Mouse (Mus musculus): ENCODE results near the gene Abcc3. TPM values are rescaled to one million over a fixed set of nuclear protein-coding genes. Genes with fewer than 3 reads are reported as not detected.

Gene Abcc3
- polyA plus RNA-seq (2015; fragmentation: Nextera tagmentation; extraction: Ambion mirVana), result 2.5 and 3.3 TPM in 2 replicates

DNA sequence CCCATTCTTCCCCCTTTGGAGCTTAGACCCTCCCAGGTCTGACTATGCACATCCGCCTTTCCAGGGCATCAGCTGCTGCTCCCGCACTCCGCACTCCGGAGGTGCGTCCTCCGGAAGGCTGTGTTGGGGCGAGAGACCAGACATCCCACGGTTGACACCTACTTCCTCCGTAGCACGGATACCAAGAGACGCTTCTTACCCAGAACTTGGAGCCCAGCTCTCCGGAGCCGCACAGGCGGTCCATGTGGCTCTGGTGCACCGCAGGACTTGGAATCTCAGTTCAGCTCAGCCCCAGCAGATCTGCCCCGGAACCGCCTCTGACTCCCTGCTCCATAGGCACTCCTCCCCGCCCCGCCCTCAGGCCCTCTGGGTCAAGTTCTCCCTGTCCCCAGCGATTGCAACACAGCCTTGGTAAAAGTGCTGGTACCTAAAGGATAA is at the start of gene Abcc3:
Gene Abcc3, minus strand, starts transcription at position 326 of the 438 bp plus-strand sequence.
- ATAC-seq, result peak; percentile 80
- Histone ChIP-seq H3K4me2 (ENCODE audit: low read depth, low read length) (peak within 1 kb of the TSS; percentile 75), H3K27me3 (replicated peaks; ENCODE audit: control insufficient read depth, insufficient read depth, low read length) (no peaks in the 10 kb centered on the region), H3K27ac (ENCODE audit: low read length) (no peak within 1 kb of the TSS; the same call in 1 of the 2 replicates), H3K9ac (ENCODE audit: low read depth, low read length) (peak within 1 kb of the TSS; percentile 54), H3K4me1 (ENCODE audit: control insufficient read depth, insufficient read depth, low read length) (peaks cover 19% of the 10 kb centered on the region), H3K36me3 (ENCODE audit: control insufficient read depth, insufficient read depth, low read length) (no peaks in the 10 kb centered on the region), H3K4me3 (ENCODE audit: low read length) (peak within 1 kb of the TSS; percentile 45), H3K9me3 (ENCODE audit: control insufficient read depth, low read length) (no peaks in the 10 kb centered on the region)
- 9% methylated on average over 20 of the region's 20 CpGs for WGBS

GRCm38 (mm10) chr11:94441752-94442151 is 49.0 kb upstream of the Abcc3 start:
- WGBS, result 78% methylated on average over 9 of the region's 9 CpGs
- H3K4me1 ChIP-seq (ENCODE audit: control insufficient read depth, insufficient read depth, low read length), result peaks cover 6% of the 10 kb centered on the region; the same call in 1 of the 2 replicates
- H3K9me3 ChIP-seq (ENCODE audit: control insufficient read depth, low read length), result no peaks in the 10 kb centered on the region
- H3K27ac ChIP-seq (ENCODE audit: low read length), result no peak overlapping the region
- H3K9ac ChIP-seq (ENCODE audit: low read depth, low read length), result no peak overlapping the region
- H3K27me3 ChIP-seq (replicated peaks; ENCODE audit: control insufficient read depth, insufficient read depth, low read length), result no peaks in the 10 kb centered on the region
- no peak overlapping the region for H3K4me3 ChIP-seq (ENCODE audit: low read length)
- ATAC-seq, result no peak
- H3K36me3 ChIP-seq (ENCODE audit: control insufficient read depth, insufficient read depth, low read length), result no peaks in the 10 kb centered on the region
- H3K4me2 ChIP-seq (ENCODE audit: low read depth, low read length), result no peak overlapping the region

- H3K36me3 ChIP-seq (ENCODE audit: control insufficient read depth, insufficient read depth, low read length), result no peaks in the 10 kb centered on the region
- H3K27ac ChIP-seq (ENCODE audit: low read length), result no peak overlapping the region
- H3K4me1 ChIP-seq (ENCODE audit: control insufficient read depth, insufficient read depth, low read length), result peaks cover 6% of the 10 kb centered on the region; the same call in 1 of the 2 replicates
- no peaks in the 10 kb centered on the region for H3K27me3 ChIP-seq (replicated peaks; ENCODE audit: control insufficient read depth, insufficient read depth, low read length)
- H3K9ac ChIP-seq (ENCODE audit: low read depth, low read length), result no peak overlapping the region
- 45% methylated on average over 7 of the region's 7 CpGs for WGBS
- H3K9me3 ChIP-seq (ENCODE audit: control insufficient read depth, low read length), result no peaks in the 10 kb centered on the region
- no peak overlapping the region for H3K4me2 ChIP-seq (ENCODE audit: low read depth, low read length)
- no peak for ATAC-seq
- no peak overlapping the region for H3K4me3 ChIP-seq (ENCODE audit: low read length)
Measured at GRCm38 (mm10) chr11:94441122-94441521, 48.3 kb upstream of the Abcc3 start.

- Histone ChIP-seq H3K27ac (ENCODE audit: low read length) (no peak overlapping the region), H3K9ac (ENCODE audit: low read depth, low read length) (no peak overlapping the region), H3K27me3 (replicated peaks; ENCODE audit: control insufficient read depth, insufficient read depth, low read length) (no peaks in the 10 kb centered on the region), H3K36me3 (ENCODE audit: control insufficient read depth, insufficient read depth, low read length) (no peaks in the 10 kb centered on the region), H3K4me3 (ENCODE audit: low read length) (no peak overlapping the region), H3K4me1 (ENCODE audit: control insufficient read depth, insufficient read depth, low read length) (peaks cover 3% of the 10 kb centered on the region; the same call in 1 of the 2 replicates), H3K9me3 (ENCODE audit: control insufficient read depth, low read length) (no peaks in the 10 kb centered on the region), H3K4me2 (ENCODE audit: low read depth, low read length) (no peak overlapping the region)
- ATAC-seq, result no peak
- WGBS, result 89% methylated on average over 6 of the region's 6 CpGs
Measured at GRCm38 (mm10) chr11:94440421-94440820, 47.6 kb upstream of the Abcc3 start.

- WGBS, result 22% methylated on average over 9 of the region's 9 CpGs
- peak; percentile 34 for ATAC-seq
- Histone ChIP-seq H3K9me3 (ENCODE audit: control insufficient read depth, low read length) (no peaks in the 10 kb centered on the region), H3K27ac (ENCODE audit: low read length) (peak overlapping the region; percentile 56), H3K4me3 (ENCODE audit: low read length) (no peak overlapping the region), H3K4me1 (ENCODE audit: control insufficient read depth, insufficient read depth, low read length) (peaks cover 39% of the 10 kb centered on the region), H3K27me3 (replicated peaks; ENCODE audit: control insufficient read depth, insufficient read depth, low read length) (peaks cover 9% of the 10 kb centered on the region; the same call in 1 of the 2 replicates), H3K36me3 (ENCODE audit: control insufficient read depth, insufficient read depth, low read length) (no peaks in the 10 kb centered on the region), H3K9ac (ENCODE audit: low read depth, low read length) (no peak overlapping the region; the same call in 1 of the 2 replicates), H3K4me2 (ENCODE audit: low read depth, low read length) (no peak overlapping the region)
Measured at GRCm38 (mm10) chr11:94429011-94429651, 36.3 kb upstream of the Abcc3 start.

- Histone ChIP-seq H3K27ac (ENCODE audit: low read length) (peak overlapping the region; percentile 86), H3K27me3 (replicated peaks; ENCODE audit: control insufficient read depth, insufficient read depth, low read length) (peaks cover 4% of the 10 kb centered on the region; the same call in 1 of the 2 replicates), H3K4me1 (ENCODE audit: control insufficient read depth, insufficient read depth, low read length) (peaks cover 39% of the 10 kb centered on the region), H3K4me3 (ENCODE audit: low read length) (no peak overlapping the region), H3K4me2 (ENCODE audit: low read depth, low read length) (no peak overlapping the region), H3K9ac (ENCODE audit: low read depth, low read length) (peak overlapping the region; percentile 31; the same call in 1 of the 2 replicates), H3K9me3 (ENCODE audit: control insufficient read depth, low read length) (no peaks in the 10 kb centered on the region), H3K36me3 (ENCODE audit: control insufficient read depth, insufficient read depth, low read length) (no peaks in the 10 kb centered on the region)
- WGBS, result 18% methylated on average over 4 of the region's 4 CpGs
- peak; percentile 84 for ATAC-seq
Measured at GRCm38 (mm10) chr11:94428091-94428835, 35.5 kb upstream of the Abcc3 start.

DNA sequence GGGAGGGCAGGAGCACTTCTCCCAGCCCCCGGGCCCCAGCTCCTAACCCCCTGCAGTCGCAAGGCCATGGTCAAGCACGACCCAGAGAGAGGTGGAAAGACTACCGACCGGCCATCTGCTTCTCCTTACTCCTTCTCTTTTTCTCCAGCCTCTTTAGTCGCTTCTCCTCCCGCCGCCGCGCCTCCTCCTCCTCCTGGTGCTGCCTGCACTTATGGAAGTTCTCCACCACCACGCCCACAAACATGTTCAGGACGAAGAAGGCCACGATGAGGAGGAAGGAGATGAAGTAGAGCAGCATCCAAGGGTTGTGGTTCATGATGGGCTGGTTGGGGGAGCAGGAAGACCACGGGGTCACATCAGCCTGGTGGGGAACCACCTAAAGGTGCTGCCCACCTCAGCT is 32.9 kb upstream of the Abcc3 start:
- Histone ChIP-seq H3K27ac (ENCODE audit: low read length) (no peak overlapping the region), H3K9me3 (ENCODE audit: control insufficient read depth, low read length) (no peaks in the 10 kb centered on the region), H3K36me3 (ENCODE audit: control insufficient read depth, insufficient read depth, low read length) (no peaks in the 10 kb centered on the region), H3K27me3 (replicated peaks; ENCODE audit: control insufficient read depth, insufficient read depth, low read length) (no peaks in the 10 kb centered on the region), H3K4me3 (ENCODE audit: low read length) (no peak overlapping the region), H3K9ac (ENCODE audit: low read depth, low read length) (peak overlapping the region; percentile 5; the same call in 1 of the 2 replicates), H3K4me1 (ENCODE audit: control insufficient read depth, insufficient read depth, low read length) (peaks cover 45% of the 10 kb centered on the region), H3K4me2 (ENCODE audit: low read depth, low read length) (no peak overlapping the region)
- no peak for ATAC-seq
- 48% methylated on average over 14 of the region's 14 CpGs for WGBS

- no peaks in the 10 kb centered on the region for H3K36me3 ChIP-seq (ENCODE audit: control insufficient read depth, insufficient read depth, low read length)
Measured at GRCm38 (mm10) chr11:94425215-94425614, 32.4 kb upstream of the Abcc3 start.

DNA sequence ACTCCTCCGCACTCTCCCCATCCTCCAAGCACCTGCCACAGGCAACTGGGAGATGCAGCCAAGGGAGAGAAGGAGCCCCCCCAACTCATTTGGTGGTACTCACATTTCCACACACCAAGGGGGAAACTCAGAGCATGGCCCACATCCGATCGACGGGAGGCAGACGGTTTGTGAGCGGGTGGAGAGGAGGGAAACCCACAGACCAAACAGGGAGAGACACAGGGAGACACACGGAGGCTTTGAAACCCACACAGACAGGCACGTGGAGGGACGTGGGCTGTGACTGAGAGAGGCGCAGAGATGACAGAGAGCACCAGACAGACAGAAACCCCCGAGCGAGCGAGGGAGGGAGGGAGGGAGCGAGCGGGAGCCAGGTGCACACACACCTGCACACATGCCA is 31.6 kb upstream of the Abcc3 start:
- no peaks in the 10 kb centered on the region for H3K9me3 ChIP-seq (ENCODE audit: control insufficient read depth, low read length)
- WGBS, result 57% methylated on average over 15 of the region's 15 CpGs
- no peak overlapping the region for H3K9ac ChIP-seq (ENCODE audit: low read depth, low read length)
- no peak overlapping the region for H3K4me3 ChIP-seq (ENCODE audit: low read length)
- peaks cover 42% of the 10 kb centered on the region for H3K4me1 ChIP-seq (ENCODE audit: control insufficient read depth, insufficient read depth, low read length)
- H3K27me3 ChIP-seq (replicated peaks; ENCODE audit: control insufficient read depth, insufficient read depth, low read length), result no peaks in the 10 kb centered on the region
- ATAC-seq, result no peak
- H3K4me2 ChIP-seq (ENCODE audit: low read depth, low read length), result no peak overlapping the region
- no peak overlapping the region for H3K27ac ChIP-seq (ENCODE audit: low read length)
- no peaks in the 10 kb centered on the region for H3K36me3 ChIP-seq (ENCODE audit: control insufficient read depth, insufficient read depth, low read length)

More at GRCm38 (mm10) chr11:94425215-94425614, 32.4 kb upstream of the Abcc3 start:
- H3K4me3 ChIP-seq (ENCODE audit: low read length), result no peak overlapping the region
- H3K9me3 ChIP-seq (ENCODE audit: control insufficient read depth, low read length), result no peaks in the 10 kb centered on the region
- H3K4me2 ChIP-seq (ENCODE audit: low read depth, low read length), result no peak overlapping the region
- no peaks in the 10 kb centered on the region for H3K27me3 ChIP-seq (replicated peaks; ENCODE audit: control insufficient read depth, insufficient read depth, low read length)
- WGBS, result 46% methylated on average over 5 of the region's 5 CpGs
- ATAC-seq, result no peak
- H3K9ac ChIP-seq (ENCODE audit: low read depth, low read length), result no peak overlapping the region
- peaks cover 45% of the 10 kb centered on the region for H3K4me1 ChIP-seq (ENCODE audit: control insufficient read depth, insufficient read depth, low read length)
- H3K27ac ChIP-seq (ENCODE audit: low read length), result no peak overlapping the region
